In genomic region chr2:48412683-48413440, GRCm38 (mm10) we compare ENCODE assay signal across 12 mouse cellular contexts.
A peak's percentile ranks its signal among the peaks of the same experiment; 100 is the strongest.
DNase-seq lines count a peak whose midpoint lies in the region; ATAC-seq and TF ChIP-seq lines count a peak whose summit lies in the region.
"Had no signal": no experiment of that assay in that cellular context is flagged by ENCODE, and none has a peak within 500 bp of the region (broad histone marks: within the 10 kb centered on the region; RNA-seq: fewer than 3 reads in every experiment).

No protein-coding gene starts in this region.

- no peak overlapping the region; the same call in 1 of the 2 replicates for H3K27ac ChIP-seq in liver, adult 2 months (replicated peaks; ENCODE audit: insufficient read depth, low read depth, low read length)
- no peak overlapping the region for H3K27ac ChIP-seq in liver, embryonic 12.5 days
- peak overlapping the region; percentile 63 for H3K27ac ChIP-seq in intestine, embryonic 16.5 days (ENCODE audit: low read length)
- H3K27ac ChIP-seq in kidney, postnatal 0 days = 0 out of 2 replicates have a peak overlapping the region, but pooled peaks have one; percentile 31
- H3K27ac ChIP-seq in limb, embryonic 10.5 days = no peak overlapping the region
- no peak overlapping the region for H3K27ac ChIP-seq in forebrain, embryonic 15.5 days (replicated peaks)
- H3K27ac ChIP-seq: heart, embryonic 15.5 days; hindbrain, embryonic 13.5 days; liver, embryonic 14.5 days had no signal

- 36% methylated on average over 4 of the region's 4 CpGs for WGBS in liver, adult 2 months
- WGBS in liver, embryonic 12.5 days (ENCODE audit: insufficient replicate concordance) = 50% methylated on average over 4 of the region's 4 CpGs
- WGBS in intestine, embryonic 16.5 days = 42% methylated on average over 4 of the region's 4 CpGs
- 56% methylated on average over 4 of the region's 4 CpGs for WGBS in kidney, postnatal 0 days
- 78% methylated on average over 4 of the region's 4 CpGs for WGBS in limb, embryonic 10.5 days
- 88% methylated on average over 4 of the region's 4 CpGs for WGBS in forebrain, embryonic 15.5 days

- no peaks in the 10 kb centered on the region for H3K36me3 ChIP-seq in liver, adult 2 months (ENCODE audit: control insufficient read depth, insufficient read depth, low read length)
- H3K36me3 ChIP-seq in liver, embryonic 12.5 days = no peaks in the 10 kb centered on the region
- H3K36me3 ChIP-seq in intestine, embryonic 16.5 days (ENCODE audit: control insufficient read depth, insufficient read depth, low read length) = no peaks in the 10 kb centered on the region
- no peaks in the 10 kb centered on the region for H3K36me3 ChIP-seq in kidney, postnatal 0 days (ENCODE audit: insufficient read depth, low read length)
- H3K36me3 ChIP-seq in limb, embryonic 10.5 days = no peaks in the 10 kb centered on the region
- H3K36me3 ChIP-seq in forebrain, embryonic 15.5 days = no peaks in the 10 kb centered on the region
- H3K36me3 ChIP-seq: heart, embryonic 15.5 days; hindbrain, embryonic 13.5 days had no signal

- no peaks in the 10 kb centered on the region for H3K9me3 ChIP-seq in liver, embryonic 12.5 days (replicated peaks)
- H3K9me3 ChIP-seq in intestine, embryonic 16.5 days (ENCODE audit: control insufficient read depth, low read length) = no peaks in the 10 kb centered on the region
- no peaks in the 10 kb centered on the region for H3K9me3 ChIP-seq in kidney, postnatal 0 days (replicated peaks; ENCODE audit: low read length)
- no peaks in the 10 kb centered on the region for H3K9me3 ChIP-seq in limb, embryonic 10.5 days (replicated peaks)
- no peaks in the 10 kb centered on the region for H3K9me3 ChIP-seq in forebrain, embryonic 15.5 days
- H3K9me3 ChIP-seq: heart, embryonic 15.5 days; hindbrain, embryonic 13.5 days had no signal

- H3K79me2 ChIP-seq in liver, adult 2 months (ENCODE audit: control insufficient read depth, insufficient read depth, low read length) = no peaks in the 10 kb centered on the region

- H3K27me3 ChIP-seq in liver, adult 2 months (ENCODE audit: control insufficient read depth, insufficient read depth, low read length) = no peaks in the 10 kb centered on the region
- H3K27me3 ChIP-seq in liver, embryonic 12.5 days (replicated peaks) = no peaks in the 10 kb centered on the region
- no peaks in the 10 kb centered on the region for H3K27me3 ChIP-seq in intestine, embryonic 16.5 days (replicated peaks; ENCODE audit: control insufficient read depth, insufficient read depth, low read length)
- H3K27me3 ChIP-seq in kidney, postnatal 0 days (ENCODE audit: insufficient read depth, low read length) = no peaks in the 10 kb centered on the region
- no peaks in the 10 kb centered on the region for H3K27me3 ChIP-seq in limb, embryonic 10.5 days (ENCODE audit: low read depth, poor library complexity, severe bottlenecking)
- H3K27me3 ChIP-seq in forebrain, embryonic 15.5 days = no peaks in the 10 kb centered on the region
- H3K27me3 ChIP-seq: heart, embryonic 15.5 days; hindbrain, embryonic 13.5 days had no signal

- no peak for TF ChIP-seq POLR2A in liver, adult 2 months (IDR thresholded peaks at IDR 0.05; ENCODE audit: extremely low read depth, insufficient read depth, low read length)

- DNase-seq in liver, adult 2 months (ENCODE audit: extremely low read depth, low read depth, low spot score) = peak; percentile 85
- peak; percentile 56 for DNase-seq in kidney, postnatal 0 days (ENCODE audit: low spot score)
- DNase-seq in lung, postnatal 25 days (ENCODE audit: low spot score) = peak; percentile 75
- DNase-seq in retina, embryonic 14.5 days (ENCODE audit: low spot score) = no peak
- no peak for DNase-seq in limb, embryonic 10.5 days (ENCODE audit: low spot score)
- DNase-seq: cerebellum, adult 11-12 months had no signal

- peaks cover 3% of the 10 kb centered on the region; the same call in 1 of the 2 replicates for H3K4me1 ChIP-seq in liver, adult 2 months (ENCODE audit: control insufficient read depth, insufficient read depth, low read length)
- H3K4me1 ChIP-seq in liver, embryonic 12.5 days = no peaks in the 10 kb centered on the region
- H3K4me1 ChIP-seq in intestine, embryonic 16.5 days (ENCODE audit: control insufficient read depth, insufficient read depth, low read length) = no peaks in the 10 kb centered on the region
- H3K4me1 ChIP-seq in kidney, postnatal 0 days (replicated peaks; ENCODE audit: insufficient read depth, low read length) = 0 out of 2 replicates have a peak, but pooled peaks cover 3% of the 10 kb centered on the region
- peaks cover 2% of the 10 kb centered on the region; the same call in 1 of the 2 replicates for H3K4me1 ChIP-seq in limb, embryonic 10.5 days
- 0 out of 2 replicates have a peak, but pooled peaks cover 3% of the 10 kb centered on the region for H3K4me1 ChIP-seq in forebrain, embryonic 15.5 days

- TF ChIP-seq CTCF in liver, adult 2 months (IDR thresholded peaks at IDR 0.05; ENCODE audit: low read depth, low read length) = no peak
- TF ChIP-seq CTCF in kidney, postnatal 0 days (IDR thresholded peaks at IDR 0.05; ENCODE audit: low read depth) = no peak

- no peak overlapping the region for H3K4me2 ChIP-seq in liver, embryonic 12.5 days
- no peak overlapping the region; the same call in 1 of the 2 replicates for H3K4me2 ChIP-seq in intestine, embryonic 16.5 days (ENCODE audit: low read depth, low read length)
- no peak overlapping the region for H3K4me2 ChIP-seq in kidney, postnatal 0 days (ENCODE audit: low read length)
- H3K4me2 ChIP-seq in forebrain, embryonic 15.5 days (replicated peaks) = no peak overlapping the region
- H3K4me2 ChIP-seq: heart, embryonic 15.5 days; hindbrain, embryonic 13.5 days had no signal

- H3K4me3 ChIP-seq in liver, adult 2 months (ENCODE audit: insufficient read depth, low read depth, low read length) = no peak overlapping the region
- H3K4me3 ChIP-seq in liver, embryonic 12.5 days = no peak overlapping the region
- no peak overlapping the region for H3K4me3 ChIP-seq in intestine, embryonic 16.5 days (ENCODE audit: low read length)
- no peak overlapping the region for H3K4me3 ChIP-seq in kidney, postnatal 0 days (replicated peaks; ENCODE audit: low read depth, low read length)
- H3K4me3 ChIP-seq in limb, embryonic 10.5 days = no peak overlapping the region
- H3K4me3 ChIP-seq in forebrain, embryonic 15.5 days = no peak overlapping the region
- H3K4me3 ChIP-seq: heart, embryonic 15.5 days; hindbrain, embryonic 13.5 days had no signal

- no peak for ATAC-seq in liver, embryonic 12.5 days
- peak; percentile 86 for ATAC-seq in intestine, embryonic 16.5 days
- ATAC-seq in kidney, postnatal 0 days (replicated peaks; ENCODE audit: low FRiP score, low read depth) = peak; percentile 92
- ATAC-seq in forebrain, embryonic 15.5 days (replicated peaks) = no peak

- H3K9ac ChIP-seq in liver, adult 2 months (ENCODE audit: low read depth, low read length) = no peak overlapping the region
- no peak overlapping the region for H3K9ac ChIP-seq in liver, embryonic 12.5 days
- no peak overlapping the region for H3K9ac ChIP-seq in intestine, embryonic 16.5 days (ENCODE audit: low read depth, low read length)
- no peak overlapping the region for H3K9ac ChIP-seq in kidney, postnatal 0 days (ENCODE audit: low read depth, low read length)
- H3K9ac ChIP-seq in forebrain, embryonic 15.5 days (replicated peaks) = no peak overlapping the region
- H3K9ac ChIP-seq: heart, embryonic 15.5 days; hindbrain, embryonic 13.5 days; liver, embryonic 14.5 days had no signal

Comparison
In these comparisons a context has a peak if more than half of its experiments do, and no peak if none do; other contexts are left out.
1. DNase-seq: peak in liver, adult 2 months (single experiment), kidney, postnatal 0 days (single experiment) and lung, postnatal 25 days (single experiment); none in retina, embryonic 14.5 days (single experiment) and limb, embryonic 10.5 days (single experiment).
2. H3K27ac ChIP-seq: peak in intestine, embryonic 16.5 days (single experiment) and kidney, postnatal 0 days (single experiment); none in liver, adult 2 months (single experiment), liver, embryonic 12.5 days (single experiment), limb, embryonic 10.5 days (single experiment) and forebrain, embryonic 15.5 days (single experiment).
3. ATAC-seq: peak in intestine, embryonic 16.5 days (single experiment) and kidney, postnatal 0 days (single experiment); none in liver, embryonic 12.5 days (single experiment) and forebrain, embryonic 15.5 days (single experiment).